Mouse (Mus musculus) hindbrain, embryonic 10.5 days (tissue): ENCODE measurements around the gene Ddx20. TPM values are rescaled to one million over a fixed set of nuclear protein-coding genes. Genes with fewer than 3 reads are reported as not detected.
"Not testable (repeated sequence)": the region's sequence is repeated elsewhere in the genome, so short reads cannot be mapped to it uniquely, and the experiment has no call there.

Source experiments
- DNase-seq: peaks from one replicate; pipeline ENCODE4 v3.0.0-alpha.2; 2017; ENCODE audit warnings: low spot score
- H3K27ac ChIP-seq: fragments of 300-500 bp; sonication (generic); 2 replicates; pipeline ENCODE4 v1.5.1; 2016; ENCODE audit warnings: mild to moderate bottlenecking, moderate library complexity
- H3K27me3 ChIP-seq: fragments of 300-500 bp; sonication (generic); 2 replicates; pipeline ENCODE4 v1.6.1; 2016; ENCODE audit warnings: mild to moderate bottlenecking; ENCODE audit not compliant: poor library complexity, insufficient read depth, severe bottlenecking
- H3K36me3 ChIP-seq: fragments of 300-500 bp; sonication (generic); 2 replicates; pipeline ENCODE4 v1.6.1; 2016; ENCODE audit warnings: mild to moderate bottlenecking, moderate library complexity
- H3K4me1 ChIP-seq: fragments of 300-500 bp; sonication (generic); replicated peaks from 2 replicates; pipeline ENCODE4 v1.6.1; 2016; ENCODE audit warnings: mild to moderate bottlenecking
- H3K4me3 ChIP-seq: fragments of 300-500 bp; sonication (generic); 2 replicates; pipeline ENCODE4 v1.5.1; 2016; ENCODE audit warnings: mild to moderate bottlenecking, moderate library complexity
- H3K9me3 ChIP-seq: fragments of 300-500 bp; sonication (generic); 2 replicates; pipeline ENCODE4 v1.6.1; 2016; ENCODE audit warnings: mild to moderate bottlenecking, moderate library complexity
- WGBS: fragments of 180-500 bp; shearing (Covaris S2); methylation state at CpG from one replicate; pipeline ENCODE4 v1.1.7; 2016; 5-methylcytosine and 5-hydroxymethylcytosine counted together
- polyA plus RNA-seq: library from polyadenylated mRNA; unstranded; fragments of >200 nt; fragmentation: Nextera tagmentation; extraction: Ambion mirVana; gene quantifications from 2 replicates; pipeline ENCODE4 v1.2.1, GENCODE M21; 2016

The Ddx20 gene
- polyA plus RNA-seq, 1 experiment from 2014 or later = 42.0 TPM

DNA sequence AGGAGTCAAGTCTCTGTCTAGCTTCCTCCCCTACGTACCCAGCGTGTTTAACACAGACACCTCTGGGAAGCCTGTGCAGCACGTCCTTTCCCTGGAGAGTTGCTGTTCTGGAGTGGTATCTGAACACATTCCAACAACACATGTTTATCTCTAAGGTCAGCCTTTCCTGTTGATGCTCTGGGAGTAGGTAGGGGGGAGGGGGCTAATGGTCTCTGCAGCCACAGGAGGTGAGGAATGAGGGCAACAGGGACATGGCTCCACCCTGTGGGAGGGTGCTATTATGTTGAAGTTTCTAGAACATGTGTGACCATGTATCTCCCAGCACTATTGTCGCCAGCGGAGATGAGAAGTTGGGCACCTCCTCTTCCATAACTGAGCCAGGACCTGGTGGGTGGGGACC, 14.0 kb upstream of the Ddx20 start:
- H3K9me3 ChIP-seq = no peaks in the 10 kb centered on the region
- peaks cover 62% of the 10 kb centered on the region for H3K27me3 ChIP-seq
- no peaks in the 10 kb centered on the region for H3K36me3 ChIP-seq
- H3K27ac ChIP-seq = no peak overlapping the region
- 71% methylated on average over 5 of the region's 5 CpGs for WGBS
- DNase-seq = no peak
- no peak overlapping the region for H3K4me3 ChIP-seq
- peaks cover 45% of the 10 kb centered on the region for H3K4me1 ChIP-seq

DNA sequence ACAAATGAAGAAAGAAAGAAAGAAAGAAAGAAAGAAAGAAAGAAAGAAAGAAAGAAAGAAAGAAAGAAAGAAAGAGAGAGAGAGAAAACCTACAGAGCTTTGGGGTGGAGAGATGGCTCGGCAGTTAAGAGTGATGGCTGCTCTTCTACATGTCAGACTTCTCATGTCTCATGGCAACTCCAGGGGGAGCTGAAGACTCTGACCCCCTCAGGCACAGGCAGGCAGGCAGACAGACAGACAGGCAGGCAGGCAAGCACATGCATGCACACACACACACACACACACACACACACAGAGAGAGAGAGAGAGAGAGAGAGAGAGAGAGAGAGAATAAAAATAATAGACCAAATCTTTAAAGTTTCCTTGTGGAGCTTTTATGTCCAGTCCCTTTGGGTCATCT, 13.4 kb upstream of the Ddx20 start:
- H3K36me3 ChIP-seq, H3K4me3 ChIP-seq, H3K9me3 ChIP-seq, DNase-seq, H3K27ac ChIP-seq: not testable (repeated sequence)
- peaks cover 58% of the 10 kb centered on the region for H3K27me3 ChIP-seq
- peaks cover 48% of the 10 kb centered on the region for H3K4me1 ChIP-seq
- WGBS = 59% methylated on average over 1 of the region's 1 CpGs

DNA sequence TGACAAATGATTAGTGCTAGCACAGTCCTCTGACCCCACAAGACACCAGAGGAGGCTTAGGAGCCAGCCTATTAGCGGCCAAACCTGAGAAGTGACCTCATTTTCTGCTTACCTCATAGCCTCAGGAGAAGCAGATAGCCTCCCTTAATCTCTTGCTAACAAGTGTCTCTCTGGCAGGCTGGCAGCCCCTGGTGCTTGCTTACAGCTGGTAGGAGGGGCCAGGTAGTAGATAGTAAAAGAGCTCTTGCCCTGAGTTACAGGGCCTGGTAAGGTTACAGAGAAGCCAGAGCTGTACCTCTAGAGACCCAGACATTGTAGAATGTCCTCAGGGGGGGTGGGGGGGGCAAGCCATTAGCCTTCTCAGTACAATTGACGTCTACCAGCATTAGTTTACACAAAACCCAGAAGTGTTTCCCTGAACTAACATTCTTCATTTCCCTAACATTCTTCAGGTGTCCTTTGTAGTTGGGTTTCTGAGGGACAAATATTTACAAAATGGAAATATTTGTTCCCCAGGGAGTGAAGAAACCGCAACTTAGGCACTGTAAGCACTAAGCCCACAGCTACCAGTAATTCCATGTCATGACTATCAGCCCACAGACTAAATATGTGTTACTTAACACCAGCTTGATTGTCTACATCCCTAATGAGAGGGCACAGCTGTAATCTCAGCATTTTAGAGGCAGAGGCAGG, 12.0 kb upstream of the Ddx20 start:
- DNase-seq = no peak
- Histone ChIP-seq H3K27me3 (peaks cover 58% of the 10 kb centered on the region), H3K27ac (no peak overlapping the region), H3K9me3 (no peaks in the 10 kb centered on the region), H3K4me1 (peaks cover 48% of the 10 kb centered on the region), H3K36me3 (no peaks in the 10 kb centered on the region), H3K4me3 (no peak overlapping the region)
- 58% methylated on average over 3 of the region's 3 CpGs for WGBS

DNA sequence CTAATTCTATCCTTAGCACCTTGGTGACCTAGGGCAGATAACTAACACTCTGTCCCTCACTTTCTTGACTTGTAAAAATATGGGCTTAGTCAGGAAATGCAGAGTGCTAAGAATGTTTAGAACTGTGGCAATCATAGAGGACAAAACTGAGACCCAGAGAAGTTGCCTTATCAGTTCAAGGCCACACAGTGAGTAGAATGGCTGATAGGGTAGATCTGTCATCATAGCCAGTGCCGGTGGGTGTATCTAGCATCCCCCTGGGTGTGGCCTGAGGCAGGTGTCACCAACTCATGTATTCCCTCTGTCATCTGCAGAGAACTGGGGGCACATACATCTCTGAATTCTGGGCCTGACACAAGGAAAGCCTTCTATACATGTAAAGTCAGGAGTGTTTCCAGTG, 10.9 kb upstream of the Ddx20 start:
- peaks cover 41% of the 10 kb centered on the region for H3K4me1 ChIP-seq
- peaks cover 60% of the 10 kb centered on the region for H3K27me3 ChIP-seq
- no peaks in the 10 kb centered on the region for H3K36me3 ChIP-seq
- 85% methylated on average over 1 of the region's 1 CpGs for WGBS
- H3K4me3 ChIP-seq = no peak overlapping the region
- no peak for DNase-seq
- H3K9me3 ChIP-seq = no peaks in the 10 kb centered on the region
- no peak overlapping the region for H3K27ac ChIP-seq

DNA sequence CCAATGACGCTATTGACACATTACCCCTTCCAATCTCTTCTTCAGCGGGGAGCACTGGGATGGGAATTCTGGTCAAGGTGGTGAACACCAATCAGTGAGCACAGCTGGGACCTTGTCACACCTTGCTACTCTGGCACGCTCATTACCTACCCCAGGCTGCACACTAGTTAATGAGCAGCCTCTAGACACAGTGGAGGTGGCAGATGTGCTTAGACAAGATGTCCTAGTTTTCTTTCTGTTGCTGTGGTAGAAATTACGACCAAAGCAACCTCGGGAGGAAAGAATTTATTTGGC, 9.7 kb upstream of the Ddx20 start:
- Histone ChIP-seq H3K36me3 (no peaks in the 10 kb centered on the region), H3K9me3 (no peaks in the 10 kb centered on the region), H3K27me3 (peaks cover 53% of the 10 kb centered on the region), H3K27ac (no peak overlapping the region), H3K4me3 (no peak overlapping the region), H3K4me1 (peaks cover 41% of the 10 kb centered on the region)
- DNase-seq = no peak
- 74% methylated on average over 5 of the region's 5 CpGs for WGBS

DNA sequence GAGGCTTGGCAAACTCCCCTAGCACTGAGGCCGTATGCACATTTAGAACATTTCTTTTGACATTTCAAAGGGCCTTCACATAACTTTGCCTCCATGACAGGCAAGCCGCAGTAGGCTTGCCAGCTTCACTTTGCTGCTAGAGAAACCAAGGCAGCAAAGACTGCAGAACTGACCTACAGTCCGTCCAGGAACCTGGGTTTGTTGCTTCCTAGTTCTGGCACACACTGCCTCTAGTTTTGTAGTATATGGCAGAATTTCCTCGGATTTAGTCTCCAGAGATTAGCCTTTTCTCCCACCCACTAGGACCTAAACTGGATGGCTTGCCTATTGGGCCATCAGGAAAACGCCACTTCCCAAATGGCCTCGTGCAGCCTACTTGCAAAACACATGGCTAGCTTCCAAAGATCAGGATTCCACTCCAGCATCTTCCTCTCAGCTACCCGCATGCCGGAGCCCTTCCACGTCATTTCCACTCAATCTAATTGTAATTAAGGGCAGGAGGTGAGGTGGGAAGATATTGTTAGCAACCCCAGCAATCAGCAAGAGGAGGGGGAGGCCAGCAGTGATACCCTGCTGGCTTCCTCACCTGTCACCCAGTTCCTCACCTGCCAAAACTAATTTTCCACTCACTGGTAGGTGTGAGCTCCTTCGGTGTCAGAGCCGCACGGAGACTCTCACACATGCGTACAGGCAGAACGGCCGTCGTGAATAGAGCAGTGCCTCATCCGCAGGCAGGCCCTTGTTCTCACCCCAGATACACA, 9.2 kb upstream of the Ddx20 start:
- 78% methylated on average over 17 of the region's 17 CpGs for WGBS
- no peak for DNase-seq
- no peaks in the 10 kb centered on the region for H3K9me3 ChIP-seq
- peaks cover 36% of the 10 kb centered on the region for H3K4me1 ChIP-seq
- H3K36me3 ChIP-seq = no peaks in the 10 kb centered on the region
- peak overlapping the region; percentile 80 for H3K27ac ChIP-seq
- peak overlapping the region; percentile 30 for H3K4me3 ChIP-seq
- H3K27me3 ChIP-seq = peaks cover 48% of the 10 kb centered on the region

DNA sequence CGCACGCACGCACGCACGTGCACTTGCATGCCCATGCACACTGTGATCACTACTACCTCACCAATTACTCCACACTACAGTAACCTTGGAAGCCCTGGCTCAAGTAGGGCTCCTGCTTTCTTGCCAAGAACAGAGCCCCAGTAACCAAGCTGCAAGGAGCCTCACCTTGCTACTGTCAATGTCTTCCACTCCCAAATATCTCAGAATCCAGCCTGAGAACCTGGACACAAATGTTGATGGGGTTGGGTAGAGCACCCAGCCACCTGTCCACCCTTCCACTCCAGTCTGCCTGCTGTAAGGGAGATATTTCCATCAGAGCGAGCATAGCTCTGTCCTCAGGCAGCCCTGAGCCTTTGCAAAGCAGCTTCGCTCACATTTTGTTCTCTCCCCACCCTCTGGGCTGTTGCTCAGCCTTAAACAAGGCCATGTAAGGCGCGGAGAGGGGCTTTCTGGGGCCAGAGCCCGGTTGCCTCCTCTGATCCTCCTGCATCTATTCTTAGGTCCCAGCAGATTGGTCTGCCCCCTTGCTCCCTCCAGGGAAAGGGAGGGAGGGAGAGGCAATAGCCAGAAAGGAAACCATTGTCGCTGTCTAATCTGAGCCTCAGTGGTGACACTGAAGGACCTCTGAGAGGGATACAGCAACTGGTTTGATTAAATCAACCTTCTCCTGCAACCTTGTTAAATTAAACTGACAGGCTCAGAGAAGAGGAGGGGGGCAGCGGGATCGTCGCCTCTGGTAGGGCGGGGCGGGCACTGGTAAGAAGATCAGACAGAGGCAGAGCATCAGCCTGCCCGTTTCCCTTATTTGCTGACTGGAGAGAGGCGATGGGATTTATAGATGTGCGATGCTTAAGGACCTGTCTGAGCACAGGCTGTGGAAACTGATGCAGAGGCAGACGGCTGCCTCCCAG, 8.4 kb upstream of the Ddx20 start:
- Histone ChIP-seq H3K27me3 (peaks cover 41% of the 10 kb centered on the region), H3K4me1 (peaks cover 31% of the 10 kb centered on the region), H3K27ac (peak overlapping the region; percentile 80), H3K9me3 (no peaks in the 10 kb centered on the region), H3K36me3 (no peaks in the 10 kb centered on the region), H3K4me3 (peak overlapping the region; percentile 30)
- no peak for DNase-seq
- 36% methylated on average over 20 of the region's 20 CpGs for WGBS

DNA sequence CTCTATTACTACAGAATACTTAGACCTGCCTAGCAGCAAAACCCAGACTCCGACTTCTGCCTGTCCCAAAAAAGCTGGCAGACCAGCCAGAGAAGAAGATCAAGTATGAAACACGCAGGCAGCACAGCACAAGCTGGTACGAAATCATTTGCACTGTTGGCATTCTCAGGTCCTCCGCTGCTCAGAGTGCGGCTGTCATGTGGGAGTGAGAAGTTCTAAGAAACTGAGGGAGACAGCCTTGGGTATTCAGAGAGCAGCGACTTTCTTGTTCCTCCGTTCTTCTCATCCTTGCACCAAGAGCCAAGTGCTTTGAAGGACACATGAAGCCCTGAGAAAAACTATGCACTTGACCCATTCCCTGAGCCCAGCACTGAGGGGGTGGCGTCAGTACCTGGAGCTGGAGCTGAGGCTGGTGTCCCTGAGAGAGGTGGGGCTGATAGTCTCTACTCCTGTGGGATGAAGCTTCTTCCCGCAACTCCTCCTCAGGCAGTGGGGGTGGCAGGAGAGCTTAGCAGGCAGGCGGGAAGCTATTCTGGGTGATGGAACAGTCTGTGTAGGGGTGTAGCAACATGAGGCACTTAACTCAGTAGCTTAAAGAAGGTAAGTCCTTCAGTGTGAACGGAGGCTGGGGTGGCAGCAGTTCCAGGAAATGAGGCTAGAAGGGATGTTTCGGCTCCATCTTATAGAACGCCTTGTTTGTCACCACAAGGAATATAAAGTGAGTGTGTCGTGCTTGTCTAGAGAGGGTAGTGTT, 6.1 kb upstream of the Ddx20 start:
- WGBS = 76% methylated on average over 14 of the region's 14 CpGs
- H3K4me3 ChIP-seq = no peak overlapping the region
- no peak overlapping the region for H3K27ac ChIP-seq
- H3K4me1 ChIP-seq = peaks cover 28% of the 10 kb centered on the region
- peaks cover 45% of the 10 kb centered on the region for H3K27me3 ChIP-seq
- DNase-seq = no peak
- H3K36me3 ChIP-seq = no peaks in the 10 kb centered on the region
- H3K9me3 ChIP-seq = no peaks in the 10 kb centered on the region

DNA sequence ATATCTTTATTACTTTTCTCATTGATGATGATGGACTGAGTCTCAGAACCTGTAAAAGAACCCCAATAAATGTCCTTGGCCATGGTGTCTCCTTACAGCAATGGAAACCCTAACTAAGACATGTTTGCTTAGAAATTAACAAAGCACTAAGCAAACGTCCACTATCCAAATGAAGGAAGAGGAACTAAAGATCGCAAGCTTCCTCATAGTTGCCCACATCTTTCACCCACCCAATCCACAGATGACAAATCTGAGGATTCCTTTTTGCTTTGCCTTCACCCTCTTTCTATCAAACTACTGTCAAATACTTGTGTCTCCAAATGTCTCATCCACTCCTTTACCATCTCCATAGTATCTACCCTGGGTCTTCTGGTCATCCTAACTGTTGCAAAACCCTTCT, 1.2 kb upstream of the Ddx20 start:
- H3K36me3 ChIP-seq = peaks cover 15% of the 10 kb centered on the region
- peaks cover 14% of the 10 kb centered on the region for H3K4me1 ChIP-seq
- H3K27me3 ChIP-seq = peaks cover 13% of the 10 kb centered on the region; the same call in 1 of the 2 replicates
- 89% methylated on average over 2 of the region's 2 CpGs for WGBS
- H3K27ac ChIP-seq = no peak overlapping the region; the same call in 1 of the 2 replicates
- no peaks in the 10 kb centered on the region for H3K9me3 ChIP-seq
- DNase-seq = no peak
- no peak overlapping the region for H3K4me3 ChIP-seq

DNA sequence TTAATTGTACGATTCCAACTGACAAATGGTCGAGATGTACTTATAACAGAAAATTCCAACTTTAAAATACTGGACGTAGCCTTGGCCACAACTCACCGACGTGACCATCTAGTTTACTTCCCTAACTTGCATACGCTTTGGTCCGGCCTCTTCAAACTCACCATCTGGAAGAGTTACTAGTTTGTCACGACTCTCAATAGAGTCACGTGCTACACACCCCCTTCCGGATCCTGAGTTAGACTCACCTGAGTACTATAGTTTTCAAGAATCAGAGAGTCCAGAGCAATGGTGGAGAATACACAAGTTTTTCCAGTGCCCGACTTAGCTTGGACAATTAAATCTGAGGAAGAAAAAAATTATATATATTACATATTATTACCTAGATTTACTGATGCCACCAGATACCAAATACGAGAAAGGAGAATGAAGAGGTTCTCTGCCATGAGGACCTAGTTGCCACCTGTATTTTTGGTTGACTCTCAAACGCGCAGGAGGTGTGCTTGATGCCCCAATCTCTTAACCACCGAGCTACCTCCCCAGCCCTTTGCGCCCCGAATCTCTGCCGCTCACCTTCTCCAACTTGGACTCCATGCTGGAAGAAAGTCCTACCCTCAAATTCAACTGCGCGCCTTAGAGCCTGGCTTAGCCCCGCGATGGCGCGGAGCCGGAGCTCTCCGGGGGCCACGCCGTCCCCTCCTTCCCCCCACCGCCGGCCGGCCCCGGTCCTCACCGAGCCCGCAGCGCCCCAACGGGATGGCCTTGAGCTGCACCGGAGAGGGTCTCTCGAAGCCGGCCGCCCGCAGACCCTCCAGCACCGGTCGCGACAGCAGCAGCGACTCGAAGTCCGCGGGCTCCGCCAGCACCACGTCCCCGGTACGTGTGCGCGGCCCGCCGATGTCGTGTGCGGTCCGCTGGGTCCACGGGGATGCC, 715 bp downstream of the Ddx20 start:
- Histone ChIP-seq H3K27ac (peak overlapping the region; percentile 92), H3K4me1 (peaks cover 14% of the 10 kb centered on the region), H3K27me3 (peaks cover 7% of the 10 kb centered on the region; the same call in 1 of the 2 replicates), H3K9me3 (no peaks in the 10 kb centered on the region), H3K4me3 (peak overlapping the region; percentile 93), H3K36me3 (peaks cover 33% of the 10 kb centered on the region)
- 10% methylated on average over 60 of the region's 60 CpGs for WGBS
- DNase-seq = no peak

DNA sequence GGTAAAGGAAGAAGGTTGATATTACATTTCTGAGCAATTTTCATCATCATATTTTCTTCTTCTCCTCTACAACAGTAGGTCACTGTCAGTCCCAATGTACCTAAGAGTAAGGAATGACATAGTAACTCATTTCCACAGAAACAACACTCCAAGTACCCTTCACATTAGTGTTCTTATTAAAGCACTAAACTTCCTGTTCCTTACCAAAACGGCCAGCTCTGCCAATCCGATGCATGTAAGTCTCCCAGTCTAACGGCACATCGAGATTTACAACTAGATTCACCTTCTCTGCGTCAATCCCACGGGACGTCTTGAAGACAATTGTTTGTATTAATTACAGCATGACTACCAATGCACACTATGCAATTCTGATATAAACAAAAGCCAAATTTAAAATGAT, 7.0 kb downstream of the Ddx20 start:
- 96% methylated on average over 7 of the region's 7 CpGs for WGBS
- no peaks in the 10 kb centered on the region for H3K4me1 ChIP-seq
- no peak overlapping the region for H3K27ac ChIP-seq
- H3K9me3 ChIP-seq = no peaks in the 10 kb centered on the region
- no peaks in the 10 kb centered on the region for H3K27me3 ChIP-seq
- H3K4me3 ChIP-seq = no peak overlapping the region
- DNase-seq = no peak
- H3K36me3 ChIP-seq = peaks cover 84% of the 10 kb centered on the region
